Mouse (Mus musculus) thymus, adult 2 months (tissue): ENCODE data around the gene Sema6d. TPM values are rescaled to one million over a fixed set of nuclear protein-coding genes. Genes with fewer than 3 reads are reported as not detected.
"Not testable (repeated sequence)": the region's sequence is repeated elsewhere in the genome, so short reads cannot be mapped to it uniquely, and the experiment has no call there.

Source experiments
- DNase-seq: peaks from one replicate; pipeline ENCODE4 v3.0.0; 2021
- H3K27ac ChIP-seq: fragments of 200-500 bp; 2 replicates; pipeline ENCODE4 v1.5.1; 2012; ENCODE audit warnings: low read length, control low read depth; ENCODE audit not compliant: control insufficient read depth, insufficient read depth
- H3K27me3 ChIP-seq: fragments of 200-500 bp; 2 replicates; pipeline ENCODE4 v1.6.1; 2012; ENCODE audit warnings: mild to moderate bottlenecking, low read length, moderate library complexity, mixed read lengths; ENCODE audit not compliant: control insufficient read depth, insufficient read depth
- H3K36me3 ChIP-seq: fragments of 200-500 bp; 2 replicates; pipeline ENCODE4 v1.6.1; 2012; ENCODE audit warnings: mild to moderate bottlenecking, low read length, moderate library complexity; ENCODE audit not compliant: control insufficient read depth, insufficient read depth
- H3K4me1 ChIP-seq: fragments of 200-500 bp; replicated peaks from 2 replicates; pipeline ENCODE4 v1.6.1; 2012; ENCODE audit warnings: low read length; ENCODE audit not compliant: control insufficient read depth, insufficient read depth
- H3K4me3 ChIP-seq: fragments of 200-500 bp; 2 replicates; pipeline ENCODE4 v1.5.1; 2012; ENCODE audit warnings: mild to moderate bottlenecking, low read length, control low read depth, moderate library complexity; ENCODE audit not compliant: control insufficient read depth, insufficient read depth
- CTCF ChIP-seq: fragments of 200-500 bp; IDR thresholded peaks from 2 replicates; pipeline ENCODE4 v1.5.1; 2012; ENCODE audit warnings: mild to moderate bottlenecking, control low read depth, low read length, moderate library complexity, borderline replicate concordance; ENCODE audit not compliant: control insufficient read depth, poor library complexity, insufficient read depth; ENCODE audit errors: extremely low read depth
- POLR2A ChIP-seq: fragments of 200-500 bp; IDR thresholded peaks from 2 replicates; pipeline ENCODE4 v1.6.1; 2012; ENCODE audit warnings: mild to moderate bottlenecking, low read length, control low read depth, moderate library complexity; ENCODE audit not compliant: control insufficient read depth, poor library complexity, insufficient read depth; ENCODE audit errors: extremely low read depth
- WGBS: fragments of 180-500 bp; shearing (Covaris S2); methylation state at CpG from one replicate; pipeline ENCODE4 v1.1.7; 2018; 5-methylcytosine and 5-hydroxymethylcytosine counted together
- polyA plus RNA-seq: library from polyadenylated mRNA; depleted of rRNA; stranded (reverse); fragments of >200 nt; gene quantifications from 2 replicates; pipeline ENCODE4 v1.2.3, GENCODE M21; 2012

The Sema6d gene
- polyA plus RNA-seq, 1 experiment, result 4.6 TPM

DNA sequence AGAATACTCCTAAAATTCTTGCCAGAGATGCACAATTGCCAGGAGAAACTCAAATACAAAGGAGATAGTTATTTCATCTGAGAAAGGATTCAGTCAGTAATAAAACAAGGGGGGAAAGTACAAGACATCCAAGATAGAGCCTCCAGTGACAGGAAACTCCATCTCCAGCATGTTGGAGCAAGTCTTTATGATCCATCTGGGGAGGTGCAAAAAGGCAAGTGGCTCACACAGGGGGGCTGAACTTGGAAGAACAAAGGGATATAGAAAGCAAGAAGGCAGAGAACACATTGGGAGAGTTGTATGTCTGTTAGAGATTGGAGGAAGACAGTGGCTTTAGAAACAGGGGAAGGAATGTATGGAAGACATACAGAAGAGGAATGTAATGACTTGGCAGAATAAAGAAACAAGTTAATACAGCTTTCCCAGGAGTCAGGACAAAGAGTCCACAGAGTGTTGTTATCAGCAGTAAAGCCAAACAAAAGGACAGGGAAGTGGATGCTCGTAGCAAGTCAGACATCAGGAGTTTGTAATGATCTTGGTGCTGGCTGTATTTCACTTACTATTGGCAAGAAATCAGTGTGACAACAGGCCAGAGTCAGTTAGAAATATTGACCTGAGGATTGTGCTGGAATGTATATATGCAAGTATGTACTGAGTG is 239.8 kb downstream of the Sema6d start:
- no peaks in the 10 kb centered on the region for H3K27me3 ChIP-seq
- TF ChIP-seq POLR2A (no peak), CTCF (no peak)
- no peaks in the 10 kb centered on the region for H3K4me1 ChIP-seq
- 87% methylated on average over 1 of the region's 1 CpGs for WGBS
- no peak overlapping the region for H3K27ac ChIP-seq
- no peak overlapping the region for H3K4me3 ChIP-seq
- no peaks in the 10 kb centered on the region for H3K36me3 ChIP-seq
- no peak for DNase-seq

DNA sequence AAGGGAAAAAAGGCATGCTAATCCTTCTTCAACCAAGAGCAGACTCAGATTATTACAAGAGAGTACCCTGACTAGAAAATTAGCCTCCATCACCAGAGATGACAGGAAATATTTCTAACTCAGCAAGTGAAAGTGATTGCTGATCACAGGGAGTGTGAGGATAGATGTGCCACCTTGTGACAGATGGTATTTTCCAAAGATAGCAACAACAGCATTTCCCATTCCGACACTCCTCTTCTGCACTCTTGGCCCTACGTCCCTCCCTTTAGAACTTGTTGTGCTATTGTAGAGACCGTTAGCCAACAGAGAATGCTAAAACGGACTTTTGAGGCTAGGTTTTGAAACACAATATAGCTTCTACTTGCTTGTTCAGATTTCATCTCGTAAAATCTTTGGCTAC is 243.1 kb downstream of the Sema6d start:
- no peak for DNase-seq
- WGBS, result 95% methylated on average over 5 of the region's 5 CpGs
- TF ChIP-seq CTCF (no peak), POLR2A (no peak)

DNA sequence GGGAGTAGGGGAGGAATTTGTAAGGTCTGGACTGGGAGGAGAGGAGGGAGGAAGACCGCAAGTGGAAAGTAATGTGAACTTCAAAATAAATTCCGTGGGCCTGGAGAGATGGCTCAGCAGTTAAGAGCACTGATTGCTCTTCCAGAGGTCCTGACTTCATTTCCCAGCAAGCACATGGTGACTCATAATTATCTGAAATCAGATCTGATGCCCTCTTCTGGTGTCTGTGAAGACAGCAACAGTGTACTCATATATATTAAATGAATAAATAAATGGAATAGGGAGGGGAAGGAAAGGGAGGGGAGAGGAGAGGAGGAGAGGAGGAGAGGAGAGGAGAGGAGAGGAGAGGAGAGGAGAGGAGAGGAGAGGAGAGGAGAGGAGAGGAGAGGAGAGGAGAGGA is 244.9 kb downstream of the Sema6d start:
- WGBS, result 90% methylated on average over 2 of the region's 2 CpGs

More for the DNA sequence above, 243.1 kb downstream of the Sema6d start:
- H3K4me3 ChIP-seq, result no peak overlapping the region
- no peaks in the 10 kb centered on the region for H3K36me3 ChIP-seq
- no peaks in the 10 kb centered on the region for H3K4me1 ChIP-seq
- no peak overlapping the region for H3K27ac ChIP-seq
- no peaks in the 10 kb centered on the region for H3K27me3 ChIP-seq

DNA sequence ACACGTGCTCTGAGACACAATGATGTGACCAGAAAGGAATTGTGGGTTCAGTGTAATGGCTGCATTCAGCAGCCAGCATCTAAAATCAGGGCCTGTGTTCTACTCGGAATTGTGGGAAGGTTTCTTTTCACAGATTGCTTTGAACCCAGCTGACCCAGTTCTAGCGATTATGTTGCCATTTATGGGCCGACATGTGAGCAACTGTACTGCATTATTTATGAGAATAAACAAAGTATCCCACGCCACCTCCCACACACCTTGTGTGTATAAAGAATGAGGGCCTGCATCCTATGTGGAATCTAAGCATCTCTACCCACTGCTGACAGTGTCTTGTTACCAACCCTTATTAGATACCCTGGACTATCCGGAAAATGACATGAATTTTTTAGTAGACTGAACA is 248.5 kb downstream of the Sema6d start:
- no peaks in the 10 kb centered on the region for H3K4me1 ChIP-seq
- TF ChIP-seq CTCF (no peak), POLR2A (no peak)
- no peak overlapping the region for H3K27ac ChIP-seq
- WGBS, result 94% methylated on average over 6 of the region's 6 CpGs
- no peak for DNase-seq
- H3K4me3 ChIP-seq, result no peak overlapping the region
- no peaks in the 10 kb centered on the region for H3K27me3 ChIP-seq
- H3K36me3 ChIP-seq, result no peaks in the 10 kb centered on the region

More for the DNA sequence above, 244.9 kb downstream of the Sema6d start:
- not testable (repeated sequence) for DNase-seq, H3K27ac ChIP-seq, H3K4me3 ChIP-seq, H3K36me3 ChIP-seq, H3K27me3 ChIP-seq, H3K4me1 ChIP-seq

DNA sequence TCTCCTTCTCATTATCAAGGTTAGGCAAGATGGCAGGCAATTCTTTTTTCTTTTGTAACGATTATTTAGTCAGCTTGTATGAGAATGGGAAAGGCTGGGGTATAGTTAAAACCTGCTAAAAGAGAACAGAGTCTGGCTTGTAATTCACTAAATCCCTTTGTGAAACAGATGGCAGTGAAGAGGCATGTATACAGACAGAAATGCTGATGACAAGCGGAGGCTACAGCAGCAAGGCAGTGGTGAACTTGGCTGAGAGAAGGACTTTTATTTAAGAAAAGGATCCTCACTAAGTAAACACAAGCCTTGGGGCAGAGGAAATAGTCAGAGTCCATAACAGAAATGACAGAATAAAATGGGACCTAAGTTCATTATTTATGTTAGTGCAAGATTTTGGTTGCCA is 264.4 kb downstream of the Sema6d start:
- Histone ChIP-seq H3K27me3 (no peaks in the 10 kb centered on the region), H3K36me3 (no peaks in the 10 kb centered on the region), H3K27ac (no peak overlapping the region), H3K4me3 (no peak overlapping the region), H3K4me1 (no peaks in the 10 kb centered on the region)
- DNase-seq, result no peak
- 94% methylated on average over 2 of the region's 2 CpGs for WGBS
- no peak for TF ChIP-seq POLR2A
- TF ChIP-seq CTCF, result no peak

DNA sequence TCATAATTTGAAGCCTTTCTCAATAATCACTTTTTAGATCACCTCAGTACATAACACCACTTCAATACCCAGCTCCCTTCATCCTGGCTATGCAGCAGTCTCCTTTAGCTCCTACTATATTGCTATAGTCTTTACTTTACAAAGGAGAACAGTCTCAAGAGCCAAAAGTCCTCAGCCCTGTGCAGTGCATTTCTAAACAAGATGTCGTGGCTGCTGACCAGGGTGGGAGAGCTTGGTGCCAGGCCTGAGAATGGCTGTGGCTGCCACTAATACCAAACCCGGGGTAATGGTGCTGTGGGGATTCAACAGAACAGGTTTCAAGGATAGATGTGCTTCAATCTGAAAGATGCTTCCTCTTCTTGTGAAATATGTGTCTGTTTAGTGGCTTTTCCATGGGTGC is 264.9 kb downstream of the Sema6d start:
- Histone ChIP-seq H3K27me3 (no peaks in the 10 kb centered on the region), H3K4me1 (no peaks in the 10 kb centered on the region), H3K36me3 (no peaks in the 10 kb centered on the region), H3K27ac (no peak overlapping the region), H3K4me3 (no peak overlapping the region)
- no peak for DNase-seq
- no peak for TF ChIP-seq POLR2A
- TF ChIP-seq CTCF, result no peak
- 90% methylated on average over 2 of the region's 2 CpGs for whole genome bisulfite sequencing

DNA sequence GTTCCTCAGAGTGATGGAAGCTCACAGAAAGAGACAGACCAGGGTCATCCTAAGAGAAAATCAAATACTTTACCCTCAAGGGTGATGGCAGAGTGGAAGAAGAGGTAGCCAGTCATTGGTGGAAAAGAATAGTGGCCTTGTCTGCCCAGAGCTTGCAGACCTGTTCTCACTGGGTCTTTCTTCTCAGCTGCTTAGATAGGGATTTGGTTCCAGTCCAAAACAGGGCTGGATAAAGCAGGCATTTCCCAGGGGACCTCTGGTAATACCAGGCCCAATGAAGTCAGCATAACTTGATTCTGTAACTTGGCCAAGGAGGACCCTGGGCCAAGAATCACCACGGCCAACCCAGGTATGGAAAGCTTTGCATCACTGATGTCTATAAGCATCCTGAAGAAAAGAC is 279.5 kb downstream of the Sema6d start:
- Histone ChIP-seq H3K27me3 (no peaks in the 10 kb centered on the region), H3K36me3 (no peaks in the 10 kb centered on the region), H3K27ac (no peak overlapping the region), H3K4me3 (no peak overlapping the region), H3K4me1 (no peaks in the 10 kb centered on the region)
- DNase-seq, result no peak
- TF ChIP-seq CTCF (no peak), POLR2A (no peak)
- WGBS, result 89% methylated on average over 1 of the region's 1 CpGs
